Mouse (Mus musculus) ES-Bruce4 (cell line): ENCODE results near the gene Uhrf2.

Experiments used
- CTCF ChIP-seq: IDR thresholded peaks from one replicate; pipeline ENCODE4 v1.8.1; 2011; ENCODE audit warnings: low read depth, low read length
- EP300 ChIP-seq: IDR thresholded peaks from 2 replicates; pipeline ENCODE4 v1.6.1; 2011; ENCODE audit warnings: low read depth, low read length; ENCODE audit not compliant: insufficient read depth

DNA sequence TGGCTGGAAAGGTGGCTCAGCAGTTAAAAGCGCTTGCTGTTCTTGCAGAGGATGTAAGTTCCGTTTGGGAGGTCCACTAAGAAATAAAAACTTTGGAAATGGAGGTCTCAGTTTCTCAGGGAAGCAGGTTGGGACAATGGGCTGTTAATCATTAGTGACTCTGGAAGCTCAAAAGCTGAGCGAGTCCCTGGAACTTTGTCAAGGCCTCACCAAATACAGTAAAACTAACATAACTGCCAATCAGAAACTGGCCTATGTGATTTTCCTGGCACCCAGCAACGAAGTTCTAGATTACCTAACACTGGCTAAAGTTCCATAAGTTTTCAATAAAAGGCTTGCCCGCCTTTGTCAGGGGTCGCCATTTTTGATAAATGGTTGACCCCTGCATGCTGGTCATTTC, 14.2 kb upstream of the Uhrf2 start:
- no peak for TF ChIP-seq CTCF
- no peak for TF ChIP-seq EP300
